Mouse (Mus musculus): ENCODE results near the gene Lrp10. TPM values are rescaled to one million over a fixed set of nuclear protein-coding genes. Genes with fewer than 3 reads are reported as not detected.

Gene Lrp10
- total and polyA plus RNA-seq, 2 experiments from 2014 or later: 36.0 to 57.7 TPM

- no peaks in the 10 kb centered on the region for H3K9me3 ChIP-seq (ENCODE audit: low read length)
- peak within 1 kb of the TSS; percentile 53 for H3K9ac ChIP-seq (replicated peaks; ENCODE audit: low read length)
- no peaks in the 10 kb centered on the region for H3K36me3 ChIP-seq (ENCODE audit: insufficient read depth, low read length)
- 1% methylated on average over 23 of the region's 23 CpGs for WGBS
- DNase-seq (ENCODE audit: low spot score) (peak; percentile 86), ATAC-seq (peak; percentile 88)
- no peak; the same call in 1 of the 2 replicates for TF ChIP-seq CTCF (IDR thresholded peaks at IDR 0.05; ENCODE audit: low read depth)
- H3K4me2 ChIP-seq (ENCODE audit: low read depth, low read length): peak within 1 kb of the TSS; percentile 69
- 0 out of 2 replicates have a peak, but pooled peaks cover 3% of the 10 kb centered on the region for H3K27me3 ChIP-seq (ENCODE audit: insufficient read depth, low read length)
- peak within 1 kb of the TSS; percentile 45 for H3K4me3 ChIP-seq (ENCODE audit: low read length)
- H3K27ac ChIP-seq: peak within 1 kb of the TSS; percentile 60
- peaks cover 21% of the 10 kb centered on the region for H3K4me1 ChIP-seq (ENCODE audit: insufficient read depth, low read length)
Observed at GRCm38 (mm10) chr14:54475941-54476844, 12.3 kb downstream of the Lrp10 start, which contains the start of gene Rem2. Gene Rem2, plus strand, starts transcription at chr14:54476100.

- Histone ChIP-seq H3K27me3 (ENCODE audit: insufficient read depth, low read length) (0 out of 2 replicates have a peak, but pooled peaks cover 3% of the 10 kb centered on the region), H3K36me3 (ENCODE audit: insufficient read depth, low read length) (no peaks in the 10 kb centered on the region), H3K4me3 (ENCODE audit: low read length) (peak overlapping the region; percentile 45), H3K9me3 (ENCODE audit: low read length) (no peaks in the 10 kb centered on the region), H3K9ac (replicated peaks; ENCODE audit: low read length) (peak overlapping the region; percentile 53), H3K4me1 (ENCODE audit: insufficient read depth, low read length) (peaks cover 21% of the 10 kb centered on the region), H3K4me2 (ENCODE audit: low read depth, low read length) (peak overlapping the region; percentile 69), H3K27ac (0 out of 2 replicates have a peak overlapping the region, but pooled peaks have one; percentile 60)
- no peak for DNase-seq (ENCODE audit: low spot score)
- 68% methylated on average over 15 of the region's 15 CpGs for WGBS
- TF ChIP-seq CTCF (IDR thresholded peaks at IDR 0.05; ENCODE audit: low read depth): no peak
- no peak for ATAC-seq
Observed at GRCm38 (mm10) chr14:54477172-54477909, 13.4 kb downstream of the Lrp10 start.

- Histone ChIP-seq H3K9ac (replicated peaks; ENCODE audit: low read length) (peak overlapping the region; percentile 28; the same call in 1 of the 2 replicates), H3K4me1 (ENCODE audit: insufficient read depth, low read length) (peaks cover 21% of the 10 kb centered on the region), H3K9me3 (ENCODE audit: low read length) (no peaks in the 10 kb centered on the region), H3K4me3 (ENCODE audit: low read length) (peak overlapping the region; percentile 28), H3K27ac (no peak overlapping the region), H3K4me2 (ENCODE audit: low read depth, low read length) (peak overlapping the region; percentile 55), H3K36me3 (ENCODE audit: insufficient read depth, low read length) (no peaks in the 10 kb centered on the region), H3K27me3 (ENCODE audit: insufficient read depth, low read length) (0 out of 2 replicates have a peak, but pooled peaks cover 3% of the 10 kb centered on the region)
- WGBS: 5% methylated on average over 40 of the region's 40 CpGs
- ATAC-seq (peak; percentile 18; the same call in 1 of the 2 replicates), DNase-seq (ENCODE audit: low spot score) (peak; percentile 23)
- TF ChIP-seq CTCF (IDR thresholded peaks at IDR 0.05; ENCODE audit: low read depth): no peak
Observed at GRCm38 (mm10) chr14:54479451-54479920, 15.5 kb downstream of the Lrp10 start.

GRCm38 (mm10) chr14:54480673-54481072, 16.7 kb downstream of the Lrp10 start:
- DNase-seq (ENCODE audit: low spot score): no peak

GRCm38 (mm10) chr14:54481402-54481801, 17.5 kb downstream of the Lrp10 start:
- H3K9ac ChIP-seq (replicated peaks; ENCODE audit: low read length): no peak overlapping the region
- no peak for ATAC-seq
- 0 out of 2 replicates have a peak, but pooled peaks cover 3% of the 10 kb centered on the region for H3K27me3 ChIP-seq (ENCODE audit: insufficient read depth, low read length)
- no peak for TF ChIP-seq CTCF (IDR thresholded peaks at IDR 0.05; ENCODE audit: low read depth)
- peaks cover 16% of the 10 kb centered on the region; the same call in 1 of the 2 replicates for H3K4me1 ChIP-seq (ENCODE audit: insufficient read depth, low read length)
- no peak overlapping the region for H3K4me2 ChIP-seq (ENCODE audit: low read depth, low read length)
- no peak overlapping the region for H3K27ac ChIP-seq
- DNase-seq (ENCODE audit: low spot score): no peak
- WGBS: 80% methylated on average over 8 of the region's 8 CpGs
- H3K4me3 ChIP-seq (ENCODE audit: low read length): no peak overlapping the region
- no peaks in the 10 kb centered on the region for H3K36me3 ChIP-seq (ENCODE audit: insufficient read depth, low read length)
- H3K9me3 ChIP-seq (ENCODE audit: low read length): no peaks in the 10 kb centered on the region

More at GRCm38 (mm10) chr14:54480673-54481072, 16.7 kb downstream of the Lrp10 start:
- ATAC-seq: no peak
- Histone ChIP-seq H3K4me2 (ENCODE audit: low read depth, low read length) (no peak overlapping the region), H3K27ac (no peak overlapping the region), H3K9me3 (ENCODE audit: low read length) (no peaks in the 10 kb centered on the region), H3K4me3 (ENCODE audit: low read length) (no peak overlapping the region), H3K4me1 (ENCODE audit: insufficient read depth, low read length) (peaks cover 17% of the 10 kb centered on the region), H3K36me3 (ENCODE audit: insufficient read depth, low read length) (no peaks in the 10 kb centered on the region), H3K9ac (replicated peaks; ENCODE audit: low read length) (no peak overlapping the region), H3K27me3 (ENCODE audit: insufficient read depth, low read length) (0 out of 2 replicates have a peak, but pooled peaks cover 3% of the 10 kb centered on the region)
- WGBS: 62% methylated on average over 6 of the region's 6 CpGs
- TF ChIP-seq CTCF (IDR thresholded peaks at IDR 0.05; ENCODE audit: low read depth): no peak

- TF ChIP-seq CTCF (IDR thresholded peaks at IDR 0.05; ENCODE audit: low read depth): peak; percentile 70
- no peak overlapping the region for H3K9ac ChIP-seq (replicated peaks; ENCODE audit: low read length)
- H3K27ac ChIP-seq: no peak overlapping the region
- H3K4me2 ChIP-seq (ENCODE audit: low read depth, low read length): no peak overlapping the region
- 41% methylated on average over 9 of the region's 9 CpGs for WGBS
- DNase-seq (ENCODE audit: low spot score) (peak; percentile 42), ATAC-seq (no peak)
- H3K9me3 ChIP-seq (ENCODE audit: low read length): no peaks in the 10 kb centered on the region
- H3K27me3 ChIP-seq (ENCODE audit: insufficient read depth, low read length): 0 out of 2 replicates have a peak, but pooled peaks cover 3% of the 10 kb centered on the region
- H3K4me1 ChIP-seq (ENCODE audit: insufficient read depth, low read length): peaks cover 7% of the 10 kb centered on the region; the same call in 1 of the 2 replicates
- no peak overlapping the region for H3K4me3 ChIP-seq (ENCODE audit: low read length)
- H3K36me3 ChIP-seq (ENCODE audit: insufficient read depth, low read length): no peaks in the 10 kb centered on the region
Observed at GRCm38 (mm10) chr14:54482498-54482897, 18.6 kb downstream of the Lrp10 start.
